Mouse (Mus musculus) stomach, embryonic 14.5 days (tissue): Measurements from ENCODE around the gene Syce2. TPM values are rescaled to one million over a fixed set of nuclear protein-coding genes. Genes with fewer than 3 reads are reported as not detected.
"Not testable (repeated sequence)": the region's sequence is repeated elsewhere in the genome, so short reads cannot be mapped to it uniquely, and the experiment has no call there.

Experiments
- ATAC-seq: fragments of 200-750 bp; cut with Nextera tagmentation; 2 replicates; pipeline ENCODE4 v1.8.0; 2017; ENCODE audit warnings: low read depth, moderate TSS enrichment; ENCODE audit not compliant: insufficient number of reproducible peaks, insufficient read depth, low FRiP score
- H3K27ac ChIP-seq: fragments of 300-500 bp; sonication (generic); 2 replicates; pipeline ENCODE4 v1.5.1; 2014; ENCODE audit warnings: mild to moderate bottlenecking, low read length, moderate library complexity, mixed read lengths
- H3K27me3 ChIP-seq: fragments of 300-500 bp; sonication (generic); 2 replicates; pipeline ENCODE4 v1.6.1; 2014; ENCODE audit warnings: low read length, control low read depth, mixed read lengths; ENCODE audit not compliant: control insufficient read depth, insufficient read depth
- H3K36me3 ChIP-seq: fragments of 300-500 bp; sonication (generic); 2 replicates; pipeline ENCODE4 v1.6.1; 2014; ENCODE audit warnings: mild to moderate bottlenecking, control low read depth, low read length, moderate library complexity, mixed read lengths; ENCODE audit not compliant: control insufficient read depth, insufficient read depth
- H3K4me1 ChIP-seq: fragments of 300-500 bp; sonication (generic); 2 replicates; pipeline ENCODE4 v1.6.1; 2014; ENCODE audit warnings: low read length, control low read depth, mixed read lengths; ENCODE audit not compliant: control insufficient read depth, insufficient read depth
- H3K4me2 ChIP-seq: fragments of 300-500 bp; sonication (generic); replicated peaks from 2 replicates; pipeline ENCODE4 v1.6.1; 2014; ENCODE audit warnings: low read depth, low read length, control low read depth
- H3K4me3 ChIP-seq: fragments of 300-500 bp; sonication (generic); 2 replicates; pipeline ENCODE4 v1.5.1; 2014; ENCODE audit warnings: low read depth, low read length, control low read depth
- H3K9ac ChIP-seq: fragments of 300-500 bp; sonication (generic); replicated peaks from 2 replicates; pipeline ENCODE4 v1.6.1; 2014; ENCODE audit warnings: low read depth, mild to moderate bottlenecking, control low read depth, low read length, moderate library complexity, mixed read lengths
- H3K9me3 ChIP-seq: fragments of 300-500 bp; sonication (generic); 2 replicates; pipeline ENCODE4 v1.6.1; 2016; ENCODE audit warnings: low read depth, low read length, control low read depth; ENCODE audit not compliant: control insufficient read depth
- WGBS: fragments of 180-500 bp; shearing (Covaris S2); extraction: QIAGEN DNeasy Blood & Tissue Kit; methylation state at CpG from one replicate; pipeline ENCODE4 v1.1.7; 2014; 5-methylcytosine and 5-hydroxymethylcytosine counted together
- polyA plus RNA-seq: library from polyadenylated mRNA; unstranded; fragments of >200 nt; fragmentation: Nextera tagmentation; extraction: Ambion mirVana; gene quantifications from 2 replicates; pipeline ENCODE4 v1.2.1, GENCODE M21; 2014

The Syce2 gene
- polyA plus RNA-seq, 1 experiment from 2014 or later = 77.8 TPM

GRCm38 (mm10) chr8:84902367-84902919 lies 30.5 kb downstream of the Syce2 start:
- Histone ChIP-seq H3K9me3 (no peaks in the 10 kb centered on the region), H3K9ac (peak overlapping the region; percentile 71), H3K4me3 (peak overlapping the region; percentile 63), H3K36me3 (no peaks in the 10 kb centered on the region), H3K4me2 (peak overlapping the region; percentile 93), H3K4me1 (no peaks in the 10 kb centered on the region), H3K27ac (peak overlapping the region; percentile 69; the same call in 1 of the 2 replicates), H3K27me3 (no peaks in the 10 kb centered on the region)
- ATAC-seq = no peak; the same call in 1 of the 2 replicates
- 4% methylated on average over 24 of the region's 24 CpGs for WGBS

DNA sequence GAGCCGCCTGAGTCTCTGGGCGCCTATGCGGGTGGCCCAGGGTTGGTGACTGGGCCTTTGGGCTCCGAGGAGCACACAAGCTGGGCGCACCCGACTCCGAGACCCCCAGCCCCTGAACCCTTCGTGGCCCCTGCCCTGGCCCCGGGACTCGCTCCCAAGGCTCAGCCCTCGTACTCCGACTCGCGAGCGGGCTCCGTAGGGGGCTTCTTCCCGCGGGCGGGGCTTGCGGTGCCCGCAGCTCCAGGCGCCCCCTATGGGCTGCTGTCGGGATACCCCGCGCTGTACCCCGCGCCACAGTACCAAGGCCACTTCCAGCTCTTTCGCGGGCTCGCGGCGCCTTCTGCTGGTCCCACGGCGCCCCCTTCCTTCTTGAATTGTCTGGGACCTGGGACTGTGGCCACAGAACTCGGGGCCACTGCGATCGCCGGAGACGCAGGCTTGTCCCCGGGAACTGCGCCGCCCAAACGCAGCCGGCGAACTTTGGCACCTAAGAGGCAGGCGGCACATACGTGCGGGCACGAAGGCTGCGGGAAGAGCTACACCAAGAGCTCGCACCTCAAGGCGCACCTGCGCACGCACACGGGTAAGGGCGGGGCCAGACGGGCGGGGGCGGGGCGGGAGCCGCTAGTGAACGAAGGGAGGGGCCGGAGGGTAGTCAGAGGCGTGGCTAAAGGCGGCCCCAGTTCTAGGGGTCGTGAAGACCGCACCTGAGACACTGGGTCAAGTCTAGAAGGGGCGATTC lies 31.2 kb downstream of the Syce2 start:
- Histone ChIP-seq H3K9me3 (no peaks in the 10 kb centered on the region), H3K4me3 (peak overlapping the region; percentile 63), H3K9ac (peak overlapping the region; percentile 71), H3K36me3 (no peaks in the 10 kb centered on the region), H3K27ac (peak overlapping the region; percentile 69), H3K4me2 (peak overlapping the region; percentile 93), H3K4me1 (no peaks in the 10 kb centered on the region), H3K27me3 (no peaks in the 10 kb centered on the region)
- peak; percentile 90 for ATAC-seq
- WGBS = under 1% methylated on average over 68 of the region's 68 CpGs

DNA sequence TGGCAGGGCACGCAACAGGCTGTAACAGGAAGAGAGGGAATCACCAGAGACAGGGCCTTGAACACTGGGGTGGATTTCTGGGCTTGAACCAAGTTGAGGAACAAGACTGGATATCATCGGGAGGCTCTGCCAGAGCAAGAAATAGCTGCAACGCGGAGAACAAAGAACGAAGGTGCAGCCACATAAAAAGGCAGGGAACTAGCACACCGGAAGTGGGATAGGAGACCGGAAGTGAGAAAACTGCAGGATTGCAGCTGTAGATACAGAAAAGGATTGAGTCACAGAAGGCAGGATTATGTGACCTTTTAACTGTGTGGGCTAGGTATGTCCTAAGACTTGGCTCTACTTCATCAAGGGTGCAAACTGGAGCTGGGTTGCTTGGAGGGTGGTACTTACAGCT lies 32.4 kb downstream of the Syce2 start:
- H3K27me3 ChIP-seq = no peaks in the 10 kb centered on the region
- no peak for ATAC-seq
- no peak overlapping the region for H3K9ac ChIP-seq
- H3K27ac ChIP-seq = no peak overlapping the region
- no peaks in the 10 kb centered on the region for H3K9me3 ChIP-seq
- no peak overlapping the region for H3K4me2 ChIP-seq
- 89% methylated on average over 7 of the region's 7 CpGs for WGBS
- H3K4me3 ChIP-seq = no peak overlapping the region
- H3K4me1 ChIP-seq = no peaks in the 10 kb centered on the region; the same call in 1 of the 2 replicates
- no peaks in the 10 kb centered on the region for H3K36me3 ChIP-seq

DNA sequence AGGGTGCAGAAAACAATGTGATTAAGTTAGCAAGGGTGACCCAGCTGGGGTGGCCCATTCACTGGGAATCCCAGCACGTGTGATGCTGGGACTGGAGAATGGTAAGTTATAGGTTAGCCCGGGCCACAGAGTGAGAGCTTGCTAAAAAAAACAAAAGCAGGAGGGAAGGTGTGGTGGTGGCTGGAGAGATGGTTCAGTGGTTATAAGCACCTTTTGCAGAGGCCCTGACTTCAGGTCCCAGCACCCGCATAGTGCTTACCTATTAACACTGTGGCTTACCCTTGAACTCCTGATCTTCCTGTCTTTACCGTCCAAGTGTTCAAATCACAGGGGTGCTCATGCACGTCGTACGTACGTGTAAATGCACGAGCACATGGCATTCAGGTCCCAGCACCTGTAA lies 35.1 kb downstream of the Syce2 start:
- no peak for ATAC-seq
- H3K36me3 ChIP-seq = no peaks in the 10 kb centered on the region
- H3K27ac ChIP-seq = no peak overlapping the region
- no peak overlapping the region for H3K4me3 ChIP-seq
- no peak overlapping the region for H3K4me2 ChIP-seq
- WGBS = 90% methylated on average over 9 of the region's 9 CpGs
- H3K9ac ChIP-seq = no peak overlapping the region
- no peaks in the 10 kb centered on the region; the same call in 1 of the 2 replicates for H3K4me1 ChIP-seq
- H3K9me3 ChIP-seq = no peaks in the 10 kb centered on the region
- peaks cover 7% of the 10 kb centered on the region for H3K27me3 ChIP-seq

DNA sequence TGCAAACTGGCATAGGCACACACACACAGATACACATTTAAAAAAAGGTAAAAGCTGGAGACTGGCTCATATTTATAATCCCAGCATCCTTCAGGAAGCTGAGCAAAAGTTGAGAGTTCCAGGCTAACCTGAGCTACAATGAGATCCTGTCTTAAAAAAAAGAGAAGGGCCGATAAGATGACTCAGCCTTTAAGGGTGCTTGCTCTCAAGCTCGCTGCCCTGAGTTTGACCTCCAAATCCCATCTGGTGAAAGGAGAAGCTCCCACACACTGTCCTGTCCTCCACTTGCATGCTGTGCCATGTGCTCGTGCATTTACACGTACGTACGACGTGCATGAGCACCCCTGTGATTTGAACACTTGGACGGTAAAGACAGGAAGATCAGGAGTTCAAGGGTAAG lies 35.6 kb downstream of the Syce2 start:
- H3K9me3 ChIP-seq = no peaks in the 10 kb centered on the region
- no peak overlapping the region for H3K4me2 ChIP-seq
- no peak overlapping the region for H3K27ac ChIP-seq
- no peak overlapping the region for H3K4me3 ChIP-seq
- no peak for ATAC-seq
- no peaks in the 10 kb centered on the region; the same call in 1 of the 2 replicates for H3K4me1 ChIP-seq
- peaks cover 12% of the 10 kb centered on the region for H3K27me3 ChIP-seq
- 76% methylated on average over 8 of the region's 8 CpGs for WGBS
- H3K36me3 ChIP-seq = no peaks in the 10 kb centered on the region
- H3K9ac ChIP-seq = no peak overlapping the region

- not testable (repeated sequence) for H3K9ac ChIP-seq, H3K36me3 ChIP-seq, H3K9me3 ChIP-seq, H3K4me1 ChIP-seq, H3K27ac ChIP-seq, ATAC-seq
- 27% methylated on average over 6 of the region's 7 CpGs for WGBS
- peak overlapping the region; percentile 43 for H3K4me3 ChIP-seq
- H3K4me2 ChIP-seq = peak overlapping the region; percentile 84
- peaks cover 17% of the 10 kb centered on the region for H3K27me3 ChIP-seq
These were observed 36.1 kb downstream of the Syce2 start for GRCm38 (mm10) chr8:84907979-84908378.

DNA sequence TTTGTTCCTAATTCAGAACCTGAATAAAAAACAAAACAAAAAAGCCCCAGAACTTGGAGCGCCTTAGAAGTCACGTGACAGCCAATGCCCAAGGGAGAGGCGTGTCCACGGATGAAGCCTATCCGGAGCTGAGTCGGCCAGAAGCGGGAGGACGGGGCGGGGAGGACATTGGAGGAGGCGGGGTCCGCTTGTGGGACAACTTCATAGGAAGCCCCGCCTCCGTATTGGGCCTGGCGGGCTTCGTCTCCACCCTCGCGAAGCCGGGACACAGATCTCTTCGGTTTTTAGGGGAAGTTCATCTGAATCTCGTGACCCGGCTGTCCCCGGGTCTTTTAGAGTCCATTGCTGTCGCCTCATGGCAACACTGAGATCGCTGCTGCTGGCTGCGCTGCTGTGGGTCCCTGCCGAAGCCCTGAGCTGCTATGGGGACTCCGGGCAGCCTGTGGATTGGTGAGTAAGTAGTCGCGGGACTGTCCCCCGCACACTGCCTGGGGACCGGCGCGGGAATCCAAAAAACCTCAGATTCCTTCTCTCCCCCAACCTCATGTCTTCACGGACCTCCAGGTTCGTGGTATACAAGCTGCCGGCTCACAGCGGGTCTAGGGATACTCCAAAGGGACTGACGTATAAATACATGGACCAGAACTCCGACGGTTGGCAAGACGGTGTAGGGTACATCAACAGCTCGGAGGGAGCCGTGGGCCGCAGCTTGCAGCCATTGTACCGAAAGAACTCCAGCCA lies 36.7 kb downstream of the Syce2 start, which contains the start of gene Dnase2a:
TSS of gene Dnase2a (plus strand) at position 140 of the 741 bp plus-strand sequence.
- Histone ChIP-seq H3K4me2 (peak within 1 kb of the TSS; percentile 84), H3K9me3 (no peaks in the 10 kb centered on the region), H3K27me3 (peaks cover 20% of the 10 kb centered on the region), H3K9ac (peak within 1 kb of the TSS; percentile 23; the same call in 1 of the 2 replicates), H3K27ac (no peak within 1 kb of the TSS), H3K4me3 (peak within 1 kb of the TSS; percentile 43), H3K36me3 (no peaks in the 10 kb centered on the region), H3K4me1 (no peaks in the 10 kb centered on the region; the same call in 1 of the 2 replicates)
- ATAC-seq = peak; percentile 90
- 2% methylated on average over 45 of the region's 45 CpGs for WGBS

- Histone ChIP-seq H3K4me2 (peak overlapping the region; percentile 84), H3K27ac (no peak overlapping the region), H3K9ac (0 out of 2 replicates have a peak overlapping the region, but pooled peaks have one; percentile 23), H3K4me1 (no peaks in the 10 kb centered on the region; the same call in 1 of the 2 replicates), H3K9me3 (no peaks in the 10 kb centered on the region), H3K4me3 (peak overlapping the region; percentile 43), H3K27me3 (peaks cover 20% of the 10 kb centered on the region), H3K36me3 (no peaks in the 10 kb centered on the region)
- ATAC-seq = 0 out of 2 replicates have a peak, but pooled peaks have one; percentile 5
- 47% methylated on average over 20 of the region's 20 CpGs for WGBS
These were observed 37.4 kb downstream of the Syce2 start for GRCm38 (mm10) chr8:84909162-84909767.
